Mouse (Mus musculus): ENCODE measurements at regions not wholly inside any gene's neighbourhood (a gene's known extent, or its start where the extent isn't known, plus 50 kb on each side); places are given as distances from the start of the nearest gene placed in this dataset.
A peak's percentile ranks its signal among the peaks of the same experiment; 100 is the strongest.

DNA sequence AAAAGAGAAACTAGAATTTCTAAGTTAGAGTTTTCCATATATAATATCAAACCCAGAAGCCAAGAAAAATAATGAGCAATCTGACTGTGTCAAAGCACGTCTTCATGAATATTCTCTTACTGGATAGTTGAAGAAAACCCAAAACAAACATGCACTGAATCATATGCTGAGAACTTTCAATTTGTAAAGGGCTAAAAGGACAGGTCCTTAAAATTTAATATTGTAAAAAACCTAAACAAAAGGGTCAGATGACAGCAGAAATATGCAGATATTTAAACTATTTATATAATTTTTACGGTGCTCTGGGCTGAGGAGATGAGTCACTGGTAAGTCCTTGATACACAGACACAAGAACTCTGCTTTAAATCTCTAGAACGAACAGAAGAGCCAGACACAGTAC, 356.7 kb upstream of the Runx1 start:
- DNase-seq, result no peak

GRCm38 (mm10) chr16:93181497-93181896, 355.5 kb upstream of the Runx1 start:
- no peak for DNase-seq

DNA sequence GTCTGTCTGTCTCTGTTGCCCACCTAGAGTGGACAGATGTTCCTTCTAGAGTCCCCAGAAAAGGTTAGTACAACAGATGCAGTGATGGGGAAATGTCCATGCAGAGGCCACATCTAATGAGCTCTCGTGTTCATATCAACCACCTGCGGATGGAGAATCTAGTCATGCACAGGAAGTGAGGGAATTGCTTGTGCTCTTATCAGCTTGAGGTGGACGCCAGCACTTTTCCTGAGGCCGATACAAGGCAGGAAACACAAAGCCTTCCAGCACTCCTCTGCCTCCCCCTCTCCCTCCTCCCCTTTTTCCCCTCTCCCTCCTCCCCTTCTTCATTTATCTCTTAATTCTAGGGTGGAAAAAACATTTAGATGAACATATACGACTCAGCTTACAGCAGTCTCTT, 354.3 kb upstream of the Runx1 start:
- no peak for DNase-seq

- DNase-seq, result no peak
These were observed 340.7 kb upstream of the Runx1 start for GRCm38 (mm10) chr16:93166667-93167066.

GRCm38 (mm10) chr16:93158526-93159226, 332.7 kb upstream of the Runx1 start:
- DNase-seq, result no peak

GRCm38 (mm10) chr16:93153545-93154329, 327.8 kb upstream of the Runx1 start:
- DNase-seq, result peak; percentile 37

DNA sequence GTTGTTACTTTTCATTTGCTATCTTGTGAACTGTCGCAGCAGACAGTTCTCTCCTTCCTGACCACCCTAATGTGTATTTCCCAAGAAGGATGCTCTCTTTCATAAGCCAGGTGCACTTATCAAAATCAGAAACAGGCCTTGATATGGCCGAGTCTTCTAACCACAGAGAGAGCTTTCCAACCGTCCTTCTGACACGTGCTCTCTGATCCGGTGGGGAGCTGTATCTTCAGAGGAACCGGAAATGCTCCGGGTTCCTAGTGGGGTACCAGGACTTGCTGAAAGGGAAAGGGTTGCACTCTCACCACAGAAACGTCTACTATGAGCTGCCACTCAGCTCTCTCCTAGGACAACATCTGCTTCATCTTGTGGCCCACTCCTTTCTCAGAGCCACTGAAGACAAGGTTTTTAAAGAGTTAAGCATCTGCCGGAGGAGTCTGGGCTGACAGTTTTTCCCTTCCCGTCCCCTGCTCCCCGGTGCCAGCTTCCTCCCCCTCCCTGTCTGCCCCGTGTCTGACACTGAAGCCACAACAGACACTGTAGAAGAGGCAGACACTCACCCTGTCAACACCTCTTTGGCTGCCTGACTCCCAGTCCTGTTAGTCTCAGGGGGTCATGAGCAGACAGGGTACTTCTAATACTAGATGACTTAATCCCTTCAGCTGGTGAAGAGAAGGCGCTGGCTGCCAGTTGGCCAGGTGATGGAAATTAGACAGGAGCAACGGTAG, 327.0 kb upstream of the Runx1 start:
- peak; percentile 62 for DNase-seq

- no peak for DNase-seq
These were observed 326.1 kb upstream of the Runx1 start for GRCm38 (mm10) chr16:93152057-93152456.

DNA sequence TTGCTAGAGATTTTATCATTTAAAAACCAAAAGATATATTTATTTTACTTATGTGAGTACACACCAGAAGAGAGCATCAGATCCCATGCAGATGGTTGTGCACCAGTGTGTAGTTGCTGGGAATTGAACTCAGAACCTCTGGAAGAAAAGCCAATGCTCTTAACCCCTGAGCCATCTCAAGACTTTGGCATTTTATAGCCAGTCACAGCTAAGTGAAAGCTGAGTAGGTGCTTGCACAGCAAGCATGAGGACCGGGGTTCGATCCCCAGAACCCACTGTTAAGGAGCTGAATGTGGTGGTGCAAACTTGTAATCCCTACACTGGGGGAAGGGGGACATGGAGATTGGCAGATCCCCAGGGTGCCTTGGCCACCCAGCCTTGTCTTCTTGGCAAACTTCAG, 325.7 kb upstream of the Runx1 start:
- DNase-seq, result no peak

GRCm38 (mm10) chr16:93150451-93150850, 324.5 kb upstream of the Runx1 start:
- DNase-seq, result peak; percentile 27

GRCm38 (mm10) chr16:93147525-93148222, 321.7 kb upstream of the Runx1 start:
- DNase-seq, result no peak

DNA sequence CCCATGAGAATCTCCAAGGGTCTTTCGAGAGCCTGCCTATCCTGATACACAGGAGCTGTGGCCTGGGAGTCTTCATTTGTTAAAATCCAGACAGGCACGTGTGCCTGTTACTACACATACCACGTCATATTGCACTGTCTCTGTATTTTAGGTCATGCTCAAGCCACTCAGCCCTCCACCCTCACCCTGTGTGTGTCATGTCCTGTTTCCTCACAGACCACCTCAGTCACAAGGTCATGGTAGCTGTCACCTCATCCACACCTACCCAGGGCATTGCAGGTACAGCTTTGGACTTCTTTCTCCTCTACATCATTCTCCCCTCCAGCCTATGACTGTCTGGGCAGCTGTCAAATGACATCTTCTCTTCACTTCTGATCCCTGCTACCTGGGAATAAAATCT, 320.9 kb upstream of the Runx1 start:
- no peak for DNase-seq

DNA sequence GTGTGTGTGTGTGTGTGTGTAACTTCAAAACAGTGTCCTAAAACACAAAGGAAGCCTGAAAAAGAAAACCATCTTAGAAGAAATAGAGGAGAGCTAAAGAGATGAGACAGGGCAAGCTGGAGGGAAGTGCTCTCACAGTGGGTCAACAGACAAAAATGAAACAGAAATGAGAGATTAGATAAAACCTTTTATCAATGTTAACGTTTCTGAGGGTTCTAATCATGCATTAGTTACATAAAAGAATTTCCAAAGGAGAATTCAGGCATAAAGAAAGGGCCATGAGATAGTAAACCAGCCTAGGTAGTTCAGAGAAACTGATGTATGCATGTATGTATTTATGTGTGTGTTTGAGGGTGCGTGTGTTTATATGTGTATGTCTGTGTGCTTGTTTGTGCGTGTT, 319.7 kb upstream of the Runx1 start:
- no peak for DNase-seq

GRCm38 (mm10) chr16:93144033-93144432, 318.1 kb upstream of the Runx1 start:
- DNase-seq, result no peak

DNA sequence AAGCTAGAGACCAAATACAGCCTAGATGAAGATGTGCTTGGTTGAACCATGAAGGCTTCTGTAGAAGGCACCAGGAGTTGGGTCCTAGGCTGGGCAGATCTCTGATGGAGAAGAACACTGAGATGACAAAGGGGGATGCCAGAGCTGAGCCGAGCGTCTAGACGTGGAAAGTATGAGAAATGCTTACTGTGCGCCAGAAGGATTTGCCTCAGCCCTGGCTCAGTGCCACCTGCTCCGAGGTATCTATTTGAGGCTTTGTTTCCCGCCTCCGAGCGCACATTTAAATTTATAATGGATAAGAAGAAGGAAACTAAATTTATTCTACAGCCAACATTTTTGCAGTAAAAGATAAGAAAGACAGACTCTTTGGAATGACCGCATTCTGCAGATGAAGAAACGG, 317.2 kb upstream of the Runx1 start:
- DNase-seq, result peak; percentile 45

- peak; percentile 67 for DNase-seq
These were observed 316.0 kb upstream of the Runx1 start for GRCm38 (mm10) chr16:93141967-93142366.

DNA sequence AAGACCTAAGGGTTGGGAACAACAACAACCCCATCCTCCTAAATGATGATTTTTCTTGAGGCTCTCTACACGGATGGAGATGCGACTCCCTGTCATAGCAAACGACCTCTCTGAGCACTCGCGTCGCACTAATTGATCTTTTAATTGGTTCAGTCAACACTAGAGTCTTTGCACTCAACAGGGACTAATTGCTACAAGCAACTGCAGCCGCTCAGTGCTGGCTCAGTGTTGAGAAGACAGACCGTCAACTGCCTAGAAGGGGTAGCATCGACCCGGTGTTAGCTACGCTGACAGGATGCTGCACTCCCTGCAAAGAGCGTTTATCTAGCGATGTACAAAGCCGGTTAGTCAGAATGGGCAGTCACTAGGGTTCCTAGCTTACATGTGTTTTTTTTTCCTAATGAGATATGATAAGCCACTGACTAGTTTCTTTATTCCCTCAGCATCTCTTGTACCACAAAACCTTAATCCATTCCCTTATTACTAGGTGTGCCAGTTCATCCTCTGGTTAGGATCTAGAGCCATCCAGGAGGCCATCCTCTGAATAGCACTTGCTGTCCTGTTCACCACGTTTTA, 314.7 kb upstream of the Runx1 start:
- DNase-seq, result no peak

- DNase-seq, result peak; percentile 11
These were observed 311.3 kb upstream of the Runx1 start for GRCm38 (mm10) chr16:93137249-93137648.

- no peak for DNase-seq
These were observed 305.5 kb upstream of the Runx1 start for GRCm38 (mm10) chr16:93131404-93131803.

GRCm38 (mm10) chr16:93130622-93131021, 304.7 kb upstream of the Runx1 start:
- DNase-seq, result no peak

DNA sequence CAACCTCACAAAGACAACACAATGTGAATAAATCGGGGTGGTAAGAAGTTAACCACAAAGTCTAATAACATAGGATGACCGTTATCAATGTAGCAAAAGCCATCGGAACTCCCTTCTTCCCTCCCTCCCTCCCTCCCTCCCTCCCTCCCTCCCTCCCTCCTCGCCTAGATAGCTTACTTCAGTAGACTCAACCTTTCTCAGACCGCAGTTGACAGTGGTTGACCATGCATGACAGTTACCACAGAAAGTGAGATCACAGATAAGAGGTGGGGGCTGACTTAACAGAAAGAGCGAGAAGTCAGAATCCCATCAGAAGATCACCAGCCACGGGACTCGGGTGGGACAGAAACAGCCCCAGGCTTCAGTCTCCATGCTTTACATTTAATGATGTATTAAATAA, 297.8 kb upstream of the Runx1 start:
- no peak for DNase-seq

DNA sequence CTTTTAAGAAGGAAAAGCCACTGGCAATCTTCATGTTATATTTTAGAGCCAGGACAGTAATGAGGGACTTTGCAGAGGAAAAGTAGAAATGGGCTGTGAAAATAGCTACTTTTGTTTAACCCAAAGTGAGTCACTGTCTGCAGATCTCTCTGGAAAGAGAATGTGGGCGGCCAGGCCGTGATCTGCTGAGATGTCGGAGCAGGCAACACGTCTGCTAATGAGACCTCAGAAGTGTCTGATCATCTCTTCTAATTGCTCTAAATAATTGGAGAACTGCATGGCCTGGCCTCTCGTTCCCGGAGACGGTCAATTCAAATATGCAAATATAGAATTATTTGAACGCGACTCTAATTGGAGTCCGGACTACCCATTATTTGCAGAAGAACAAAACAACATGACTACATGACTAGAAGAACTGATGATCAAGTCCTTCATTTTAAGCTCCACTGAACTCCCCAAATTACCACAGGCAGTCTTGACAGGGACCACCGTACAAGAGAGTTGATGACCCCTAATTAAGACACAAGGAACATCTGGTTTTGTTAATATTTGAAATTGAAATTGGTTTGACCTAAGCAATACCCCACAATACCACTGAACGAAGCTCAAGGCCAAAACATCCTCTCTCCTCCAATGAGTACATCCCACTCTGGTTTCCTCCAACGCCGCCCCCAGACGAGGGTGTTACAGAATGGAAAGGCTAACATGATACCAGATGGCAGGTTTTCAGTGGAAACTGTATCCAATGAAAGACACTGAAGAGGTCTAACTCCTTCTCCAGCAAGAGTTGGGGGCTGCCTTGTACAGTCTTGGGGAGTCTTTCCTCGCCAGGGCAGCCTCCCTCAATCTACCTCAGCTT, 290.4 kb upstream of the Runx1 start:
- DNase-seq, result no peak
